Mouse (Mus musculus) C2C12 (cell line): Measurements from ENCODE around the gene Cdc27. TPM values are rescaled to one million over a fixed set of nuclear protein-coding genes. Genes with fewer than 3 reads are reported as not detected.
A peak's percentile ranks its signal among the peaks of the same experiment; 100 is the strongest.

Source experiments
- H3K27me3 ChIP-seq: one replicate; pipeline ENCODE4 v1.6.1; 2011; ENCODE audit not compliant: control insufficient read depth, insufficient read depth, insufficient read length
- H3K36me3 ChIP-seq: one replicate; pipeline ENCODE4 v1.6.1; 2011; ENCODE audit not compliant: control insufficient read depth, insufficient read depth
- H3K4me3 ChIP-seq: one replicate; pipeline ENCODE4 v1.5.1; 2011; ENCODE audit warnings: mild to moderate bottlenecking, control low read depth; ENCODE audit not compliant: poor library complexity, insufficient read depth, severe bottlenecking
- H3K79me2 ChIP-seq: one replicate; pipeline ENCODE4 v1.6.1; 2011; ENCODE audit not compliant: control insufficient read depth, insufficient read depth
- H3K79me3 ChIP-seq: one replicate; pipeline ENCODE4 v1.6.1; 2011; ENCODE audit warnings: low read depth, control low read depth
- H3ac ChIP-seq: one replicate; pipeline ENCODE3; 2011; ENCODE audit warnings: low read depth; ENCODE audit not compliant: control insufficient read depth, insufficient read length
- CEBPB ChIP-seq: IDR thresholded peaks from one replicate; pipeline ENCODE4 v1.6.1; 2011; ENCODE audit warnings: low read depth, mild to moderate bottlenecking, control low read depth, moderate library complexity
- CTCF ChIP-seq: IDR thresholded peaks from one replicate; pipeline ENCODE4 v1.5.1; 2011; ENCODE audit not compliant: control insufficient read depth, insufficient read depth, insufficient read length
- FOSL1 ChIP-seq: IDR thresholded peaks from one replicate; pipeline ENCODE4 v1.8.0; 2011; ENCODE audit warnings: mild to moderate bottlenecking, low read length; ENCODE audit not compliant: poor library complexity, insufficient read depth, severe bottlenecking
- MAX ChIP-seq: IDR thresholded peaks from one replicate; pipeline ENCODE4 v1.6.1; 2011; ENCODE audit warnings: mild to moderate bottlenecking, control low read depth
- MYOD1 ChIP-seq: IDR thresholded peaks from one replicate; pipeline ENCODE4 v1.6.1; 2011; ENCODE audit warnings: low read depth; ENCODE audit not compliant: control insufficient read depth, insufficient read length
- MYOG ChIP-seq: IDR thresholded peaks from one replicate; pipeline ENCODE4 v1.6.1; 2011; ENCODE audit not compliant: control insufficient read depth, insufficient read length; ENCODE audit errors: extremely low read depth
- USF1 ChIP-seq: IDR thresholded peaks from one replicate; pipeline ENCODE4 v1.6.1; 2011; ENCODE audit warnings: low read depth, mild to moderate bottlenecking, control low read depth, moderate library complexity
- polyA plus RNA-seq: library from polyadenylated mRNA; unstranded; fragments of >200 nt; fragmentation: generic; extraction: Trizol; gene quantifications from one replicate; pipeline ENCODE4 v1.2.1, GENCODE M21; 2012; ENCODE audit warnings: missing spikeins

Gene Cdc27
- polyA plus RNA-seq, 1 experiment: 8.4 TPM

DNA sequence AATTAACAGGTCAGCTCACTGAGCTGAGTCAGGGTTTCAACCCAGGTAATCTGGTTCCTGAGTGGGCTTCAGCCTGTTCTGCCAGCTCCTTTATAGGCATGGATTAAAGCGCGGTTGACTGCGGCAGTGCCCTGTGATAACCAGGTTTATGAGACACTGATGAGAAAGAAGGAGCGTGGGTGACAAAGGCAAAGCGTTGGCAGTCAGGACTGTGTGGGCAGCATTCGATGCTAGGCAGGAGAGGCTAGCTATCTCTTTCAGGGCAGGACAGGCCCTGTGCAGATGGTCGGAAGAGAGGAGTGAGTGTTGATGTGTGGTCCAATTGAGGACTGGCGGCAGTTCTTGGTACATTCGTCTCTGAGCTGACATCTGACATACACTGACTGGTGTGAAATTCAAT is 17.3 kb upstream of the Cdc27 start:
- TF ChIP-seq FOSL1: no peak
- TF ChIP-seq MAX: no peak
- no peak for TF ChIP-seq CEBPB
- no peak for TF ChIP-seq MYOG
- no peak for TF ChIP-seq USF1
- no peak for TF ChIP-seq MYOD1
- no peak for TF ChIP-seq CTCF
- no peak overlapping the region for H3K4me3 ChIP-seq
- H3K79me3 ChIP-seq: no peaks in the 10 kb centered on the region
- no peaks in the 10 kb centered on the region for H3K79me2 ChIP-seq
- no peak overlapping the region for H3ac ChIP-seq
- no peaks in the 10 kb centered on the region for H3K36me3 ChIP-seq
- H3K27me3 ChIP-seq: no peaks in the 10 kb centered on the region

DNA sequence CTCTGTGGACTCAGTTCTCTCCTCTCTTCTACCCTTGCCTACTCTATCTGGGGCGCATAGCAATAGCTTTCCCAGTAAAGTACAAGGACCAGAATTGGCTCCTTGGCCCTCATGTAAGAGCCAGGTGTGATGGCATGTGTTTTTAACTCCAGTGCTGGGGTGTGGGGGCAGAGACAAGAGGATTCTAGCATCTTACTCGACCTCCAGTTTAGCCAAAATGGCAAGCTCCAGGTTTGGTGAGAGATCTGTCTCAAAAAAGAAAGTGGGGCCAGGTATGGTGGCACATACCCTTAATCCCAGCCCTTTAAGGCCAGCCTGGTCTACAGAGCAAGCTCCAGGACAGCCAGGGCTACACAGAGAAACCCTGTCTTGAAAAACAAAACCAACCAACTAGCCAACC is 16.4 kb upstream of the Cdc27 start:
- Histone ChIP-seq H3ac (no peak overlapping the region), H3K4me3 (no peak overlapping the region), H3K79me3 (no peaks in the 10 kb centered on the region), H3K79me2 (no peaks in the 10 kb centered on the region), H3K36me3 (no peaks in the 10 kb centered on the region), H3K27me3 (no peaks in the 10 kb centered on the region)
- TF ChIP-seq CTCF (no peak), MYOG (no peak), CEBPB (no peak), MYOD1 (no peak)

- TF ChIP-seq USF1 (no peak), MYOG (no peak), MAX (no peak), CEBPB (no peak), MYOD1 (no peak), CTCF (no peak), FOSL1 (no peak)
- Histone ChIP-seq H3K79me3 (no peaks in the 10 kb centered on the region), H3K4me3 (no peak overlapping the region)
These were observed 15.7 kb upstream of the Cdc27 start for GRCm38 (mm10) chr11:104566097-104566496.

GRCm38 (mm10) chr11:104565172-104565571 is 14.8 kb upstream of the Cdc27 start:
- no peak overlapping the region for H3ac ChIP-seq
- no peaks in the 10 kb centered on the region for H3K79me2 ChIP-seq
- TF ChIP-seq USF1: no peak
- TF ChIP-seq CTCF: no peak
- TF ChIP-seq CEBPB: no peak
- H3K79me3 ChIP-seq: no peaks in the 10 kb centered on the region
- no peak overlapping the region for H3K4me3 ChIP-seq
- H3K36me3 ChIP-seq: no peaks in the 10 kb centered on the region
- H3K27me3 ChIP-seq: no peaks in the 10 kb centered on the region

More at GRCm38 (mm10) chr11:104566097-104566496, 15.7 kb upstream of the Cdc27 start:
- Histone ChIP-seq H3K36me3 (no peaks in the 10 kb centered on the region), H3K27me3 (no peaks in the 10 kb centered on the region), H3K79me2 (no peaks in the 10 kb centered on the region), H3ac (no peak overlapping the region)

DNA sequence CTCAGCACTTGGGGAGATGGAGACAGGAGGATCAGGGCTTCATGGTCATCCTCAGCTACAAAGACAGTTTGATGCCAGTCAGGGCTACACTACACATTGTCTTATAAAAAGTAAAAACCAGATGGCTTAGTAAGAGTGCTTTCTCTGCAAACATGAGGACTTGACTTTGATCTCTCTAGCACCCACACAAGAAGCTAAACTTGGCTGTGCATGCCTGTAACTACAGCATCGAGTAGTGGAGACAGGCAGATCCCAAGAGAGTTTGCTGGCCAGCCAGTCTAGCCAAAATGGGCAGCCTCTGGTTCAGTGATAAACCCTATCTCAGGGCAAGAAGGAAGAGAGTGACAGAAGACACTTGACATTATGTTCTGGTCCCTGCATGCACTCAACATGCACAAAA is 13.1 kb upstream of the Cdc27 start:
- TF ChIP-seq MAX (no peak), FOSL1 (no peak), MYOD1 (no peak), USF1 (no peak), MYOG (no peak), CEBPB (no peak), CTCF (no peak)
- Histone ChIP-seq H3K36me3 (no peaks in the 10 kb centered on the region), H3K79me2 (no peaks in the 10 kb centered on the region), H3ac (no peak overlapping the region), H3K27me3 (no peaks in the 10 kb centered on the region), H3K79me3 (no peaks in the 10 kb centered on the region), H3K4me3 (no peak overlapping the region)

GRCm38 (mm10) chr11:104560971-104561370 is 10.6 kb upstream of the Cdc27 start:
- Histone ChIP-seq H3K36me3 (no peaks in the 10 kb centered on the region), H3K4me3 (no peak overlapping the region), H3K79me2 (no peaks in the 10 kb centered on the region), H3K79me3 (no peaks in the 10 kb centered on the region), H3K27me3 (no peaks in the 10 kb centered on the region), H3ac (no peak overlapping the region)
- TF ChIP-seq MYOD1 (peak; percentile 78), USF1 (no peak)
